Mouse (Mus musculus) lung, embryonic 16.5 days (tissue): ENCODE data around the gene Rps7. TPM values are rescaled to one million over a fixed set of nuclear protein-coding genes. Genes with fewer than 3 reads are reported as not detected.

ENCODE experiments used
- ATAC-seq: fragments of 200-750 bp; cut with Nextera tagmentation; 2 replicates; pipeline ENCODE4 v1.8.0; 2017; ENCODE audit warnings: low read depth, mild to moderate bottlenecking, moderate library complexity
- H3K27ac ChIP-seq: fragments of 300-500 bp; sonication (generic); 2 replicates; pipeline ENCODE4 v1.5.1; 2014; ENCODE audit warnings: mild to moderate bottlenecking, control low read depth, low read length
- H3K27me3 ChIP-seq: fragments of 300-500 bp; sonication (generic); 2 replicates; pipeline ENCODE4 v1.6.1; 2014; ENCODE audit warnings: low read depth, low read length, mixed read lengths; ENCODE audit not compliant: control insufficient read depth, insufficient read depth
- H3K36me3 ChIP-seq: fragments of 300-500 bp; sonication (generic); 2 replicates; pipeline ENCODE4 v1.6.1; 2014; ENCODE audit warnings: low read length; ENCODE audit not compliant: control insufficient read depth, insufficient read depth
- H3K4me1 ChIP-seq: fragments of 300-500 bp; sonication (generic); replicated peaks from 2 replicates; pipeline ENCODE4 v1.6.1; 2014; ENCODE audit warnings: low read length, mixed read lengths; ENCODE audit not compliant: control insufficient read depth, insufficient read depth
- H3K4me2 ChIP-seq: fragments of 300-500 bp; sonication (generic); 2 replicates; pipeline ENCODE4 v1.6.1; 2014; ENCODE audit warnings: low read depth, low read length, control low read depth
- H3K4me3 ChIP-seq: fragments of 300-500 bp; sonication (generic); 2 replicates; pipeline ENCODE4 v1.5.1; 2014; ENCODE audit warnings: mild to moderate bottlenecking, low read length, control low read depth
- H3K9ac ChIP-seq: fragments of 300-500 bp; sonication (generic); 2 replicates; pipeline ENCODE4 v1.6.1; 2014; ENCODE audit warnings: low read length, control low read depth
- H3K9me3 ChIP-seq: fragments of 300-500 bp; sonication (generic); 2 replicates; pipeline ENCODE4 v1.6.1; 2016; ENCODE audit warnings: low read length; ENCODE audit not compliant: control insufficient read depth
- WGBS: fragments of 180-500 bp; shearing (Covaris S2); extraction: QIAGEN DNeasy Blood & Tissue Kit; methylation state at CpG from one replicate; pipeline ENCODE4 v1.1.7; 2014; 5-methylcytosine and 5-hydroxymethylcytosine counted together
- polyA plus RNA-seq: library from polyadenylated mRNA; unstranded; fragments of >200 nt; fragmentation: Nextera tagmentation; extraction: Ambion mirVana; gene quantifications from 2 replicates; pipeline ENCODE4 v1.2.1, GENCODE M21; 2015

The Rps7 gene
- polyA plus RNA-seq, 1 experiment from 2014 or later, result 691 TPM

GRCm38 (mm10) chr12:28598526-28598991 is 37.2 kb downstream of the Rps7 start:
- WGBS, result 53% methylated on average over 2 of the region's 2 CpGs
- Histone ChIP-seq H3K4me3 (no peak overlapping the region), H3K4me1 (0 out of 2 replicates have a peak, but pooled peaks cover 2% of the 10 kb centered on the region)

GRCm38 (mm10) chr12:28598110-28598509 is 37.6 kb downstream of the Rps7 start:
- Histone ChIP-seq H3K9ac (no peak overlapping the region), H3K9me3 (no peaks in the 10 kb centered on the region), H3K27ac (no peak overlapping the region), H3K4me3 (no peak overlapping the region), H3K4me2 (no peak overlapping the region), H3K36me3 (no peaks in the 10 kb centered on the region), H3K27me3 (no peaks in the 10 kb centered on the region), H3K4me1 (0 out of 2 replicates have a peak, but pooled peaks cover 2% of the 10 kb centered on the region)
- 53% methylated on average over 3 of the region's 3 CpGs for WGBS
- no peak for ATAC-seq

More at GRCm38 (mm10) chr12:28598526-28598991, 37.2 kb downstream of the Rps7 start:
- H3K27me3 ChIP-seq, result no peaks in the 10 kb centered on the region
- H3K4me2 ChIP-seq, result no peak overlapping the region
- H3K27ac ChIP-seq, result no peak overlapping the region
- no peak for ATAC-seq
- no peaks in the 10 kb centered on the region for H3K9me3 ChIP-seq
- no peak overlapping the region for H3K9ac ChIP-seq
- no peaks in the 10 kb centered on the region for H3K36me3 ChIP-seq

- WGBS, result 58% methylated on average over 9 of the region's 9 CpGs
- no peaks in the 10 kb centered on the region for H3K27me3 ChIP-seq
- no peak overlapping the region for H3K9ac ChIP-seq
- H3K4me2 ChIP-seq, result no peak overlapping the region
- 0 out of 2 replicates have a peak, but pooled peaks cover 2% of the 10 kb centered on the region for H3K4me1 ChIP-seq
- ATAC-seq, result no peak
- no peaks in the 10 kb centered on the region for H3K36me3 ChIP-seq
- no peaks in the 10 kb centered on the region for H3K9me3 ChIP-seq
- no peak overlapping the region for H3K27ac ChIP-seq
- H3K4me3 ChIP-seq, result no peak overlapping the region
Measured at GRCm38 (mm10) chr12:28597699-28598098, 38.1 kb downstream of the Rps7 start.

- ATAC-seq, result no peak
- Histone ChIP-seq H3K9me3 (no peaks in the 10 kb centered on the region), H3K4me3 (no peak overlapping the region), H3K27me3 (no peaks in the 10 kb centered on the region), H3K36me3 (no peaks in the 10 kb centered on the region), H3K9ac (no peak overlapping the region), H3K4me2 (no peak overlapping the region), H3K4me1 (0 out of 2 replicates have a peak, but pooled peaks cover 2% of the 10 kb centered on the region), H3K27ac (no peak overlapping the region)
Measured at GRCm38 (mm10) chr12:28596851-28597250, 38.9 kb downstream of the Rps7 start.

- Histone ChIP-seq H3K9ac (no peak overlapping the region), H3K27me3 (no peaks in the 10 kb centered on the region; the same call in 1 of the 2 replicates), H3K4me3 (no peak overlapping the region), H3K4me1 (peaks cover 10% of the 10 kb centered on the region), H3K27ac (no peak overlapping the region), H3K9me3 (no peaks in the 10 kb centered on the region), H3K36me3 (no peaks in the 10 kb centered on the region), H3K4me2 (no peak overlapping the region)
- ATAC-seq, result no peak
- 39% methylated on average over 13 of the region's 13 CpGs for WGBS
Measured at GRCm38 (mm10) chr12:28590428-28590827, 45.3 kb downstream of the Rps7 start.

GRCm38 (mm10) chr12:28589090-28589868 is 46.5 kb downstream of the Rps7 start:
- H3K4me2 ChIP-seq, result peak overlapping the region; percentile 72
- no peaks in the 10 kb centered on the region for H3K9me3 ChIP-seq
- WGBS, result 7% methylated on average over 24 of the region's 24 CpGs
- H3K4me1 ChIP-seq, result peaks cover 10% of the 10 kb centered on the region
- ATAC-seq, result peak; percentile 93
- peak overlapping the region; percentile 27 for H3K9ac ChIP-seq
- peak overlapping the region; percentile 51 for H3K4me3 ChIP-seq
- no peaks in the 10 kb centered on the region; the same call in 1 of the 2 replicates for H3K27me3 ChIP-seq
- H3K27ac ChIP-seq, result no peak overlapping the region
- H3K36me3 ChIP-seq, result no peaks in the 10 kb centered on the region

- H3K9ac ChIP-seq, result no peak overlapping the region
- no peak overlapping the region for H3K4me2 ChIP-seq
- H3K9me3 ChIP-seq, result no peaks in the 10 kb centered on the region
- 84% methylated on average over 6 of the region's 6 CpGs for WGBS
- no peaks in the 10 kb centered on the region; the same call in 1 of the 2 replicates for H3K27me3 ChIP-seq
- no peak for ATAC-seq
- H3K4me1 ChIP-seq, result peaks cover 10% of the 10 kb centered on the region
- H3K4me3 ChIP-seq, result no peak overlapping the region
- no peak overlapping the region for H3K27ac ChIP-seq
- no peaks in the 10 kb centered on the region for H3K36me3 ChIP-seq
Measured at GRCm38 (mm10) chr12:28587949-28588348, 47.8 kb downstream of the Rps7 start.

- H3K27ac ChIP-seq, result no peak overlapping the region
- no peak overlapping the region for H3K4me3 ChIP-seq
- no peak overlapping the region for H3K9ac ChIP-seq
- no peaks in the 10 kb centered on the region for H3K27me3 ChIP-seq
- 48% methylated on average over 3 of the region's 3 CpGs for WGBS
- H3K4me1 ChIP-seq, result no peaks in the 10 kb centered on the region
- H3K4me2 ChIP-seq, result no peak overlapping the region
- no peaks in the 10 kb centered on the region for H3K36me3 ChIP-seq
- H3K9me3 ChIP-seq, result no peaks in the 10 kb centered on the region
- no peak for ATAC-seq
Measured at GRCm38 (mm10) chr12:28584036-28584435, 51.7 kb downstream of the Rps7 start.

GRCm38 (mm10) chr12:28582423-28582822 is 53.3 kb downstream of the Rps7 start, which contains the start of gene Allc:
Gene Allc, minus strand, starts transcription at chr12:28582523.
- H3K4me3 ChIP-seq, result no peak within 1 kb of the TSS
- H3K9ac ChIP-seq, result no peak within 1 kb of the TSS
- H3K4me1 ChIP-seq, result no peaks in the 10 kb centered on the region
- no peaks in the 10 kb centered on the region for H3K27me3 ChIP-seq
- no peaks in the 10 kb centered on the region for H3K9me3 ChIP-seq
- H3K27ac ChIP-seq, result no peak within 1 kb of the TSS
- no peak within 1 kb of the TSS for H3K4me2 ChIP-seq
- H3K36me3 ChIP-seq, result no peaks in the 10 kb centered on the region
- no peak for ATAC-seq
- WGBS, result 70% methylated on average over 8 of the region's 8 CpGs
